Mouse (Mus musculus): Measurements from ENCODE around the gene Mvb12b.

The Mvb12b gene

DNA sequence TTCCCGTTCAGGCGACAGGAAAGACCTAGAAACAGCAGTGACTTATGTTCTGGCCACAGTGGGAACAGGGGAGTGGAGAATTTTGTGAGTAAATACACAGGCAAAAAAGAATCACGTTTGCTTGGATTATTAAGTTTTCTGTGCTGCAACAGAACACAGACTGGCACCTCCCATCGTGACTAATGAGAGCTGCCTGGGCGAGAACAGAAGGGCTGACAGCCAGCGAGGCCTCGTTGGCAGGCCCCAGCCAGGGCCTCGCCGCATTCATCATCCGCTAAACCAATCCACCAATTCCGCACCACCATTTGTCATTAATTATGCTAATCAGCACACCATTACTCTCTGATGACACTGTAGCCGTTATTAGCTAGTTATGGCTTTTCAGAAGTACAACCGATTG lies 102.2 kb downstream of the Mvb12b start:
- DNase-seq (ENCODE audit: extremely low spot score, low spot score), result no peak

DNA sequence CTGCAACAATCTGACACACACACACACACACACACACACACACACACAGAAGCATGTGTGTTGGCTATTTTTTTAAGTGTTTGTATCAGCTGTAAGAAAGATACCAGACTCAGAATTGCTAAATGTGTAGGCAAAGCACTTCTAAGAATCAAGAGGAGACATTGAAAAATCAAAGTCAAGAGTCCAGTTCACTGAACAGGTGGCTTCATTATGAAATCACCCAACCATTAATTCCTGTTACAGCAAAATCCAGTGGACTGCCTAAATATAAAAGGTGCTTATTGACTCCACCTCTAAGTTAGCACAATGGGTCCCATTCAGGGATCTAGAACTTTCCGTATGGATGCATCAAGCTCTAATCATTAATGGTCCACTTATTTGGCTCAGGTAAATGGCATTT lies 103.0 kb downstream of the Mvb12b start:
- DNase-seq (ENCODE audit: extremely low spot score, low spot score), result no peak

DNA sequence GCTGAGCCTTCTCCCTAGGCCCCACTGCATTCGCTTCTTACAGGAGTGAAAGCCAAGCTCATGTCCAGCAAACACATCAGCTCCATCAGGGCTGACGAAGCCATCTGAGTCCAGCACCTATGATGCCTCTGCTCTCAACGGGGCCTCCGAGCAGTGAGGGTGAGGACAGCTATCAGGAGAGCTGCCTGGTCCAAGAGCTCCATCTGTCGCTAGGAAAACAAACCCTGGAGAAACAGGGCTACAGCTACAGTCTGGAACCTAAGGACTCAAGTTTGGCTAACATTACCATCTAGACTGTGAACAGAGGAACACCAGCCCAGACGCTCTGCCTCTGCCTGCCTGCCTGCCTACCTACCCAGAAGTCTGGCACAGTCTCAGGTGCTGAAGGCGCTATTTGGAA lies 104.3 kb downstream of the Mvb12b start:
- no peak for DNase-seq (ENCODE audit: extremely low spot score, low spot score)

DNA sequence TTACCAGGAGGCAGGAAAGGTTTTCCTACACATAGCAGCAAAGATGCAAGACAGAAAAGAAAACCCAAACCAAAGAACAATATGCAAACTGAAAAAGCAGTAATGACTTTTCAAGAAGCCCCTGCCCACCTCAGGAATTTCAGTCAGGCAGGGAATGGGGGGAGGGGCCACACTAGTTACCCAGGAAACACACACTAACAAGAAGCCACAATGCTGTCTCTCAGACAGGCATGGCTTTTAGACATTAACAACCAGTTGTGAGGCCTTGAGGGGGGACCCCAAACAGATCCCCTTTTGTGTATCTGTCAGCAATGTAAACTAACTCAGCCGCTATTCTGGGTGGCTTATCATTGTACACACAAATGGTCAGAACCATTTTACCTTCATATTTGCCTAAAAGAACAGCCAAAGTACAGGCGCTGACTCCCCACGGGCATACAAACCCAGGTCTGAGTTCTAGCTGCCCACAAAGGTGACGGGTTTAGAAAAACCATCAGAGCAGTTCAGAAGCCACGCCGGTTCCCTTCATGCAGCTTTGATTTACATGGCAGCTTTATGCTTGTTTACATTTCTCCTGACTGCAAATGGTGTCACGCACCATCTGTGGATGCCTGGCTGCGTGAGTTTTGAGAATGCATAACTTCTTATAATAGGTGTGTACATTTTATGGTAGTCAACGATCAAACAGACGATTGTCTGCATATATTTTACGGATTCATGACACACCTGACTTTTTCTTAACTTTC lies 105.9 kb downstream of the Mvb12b start:
- DNase-seq (ENCODE audit: extremely low spot score, low spot score), result peak; percentile 67

DNA sequence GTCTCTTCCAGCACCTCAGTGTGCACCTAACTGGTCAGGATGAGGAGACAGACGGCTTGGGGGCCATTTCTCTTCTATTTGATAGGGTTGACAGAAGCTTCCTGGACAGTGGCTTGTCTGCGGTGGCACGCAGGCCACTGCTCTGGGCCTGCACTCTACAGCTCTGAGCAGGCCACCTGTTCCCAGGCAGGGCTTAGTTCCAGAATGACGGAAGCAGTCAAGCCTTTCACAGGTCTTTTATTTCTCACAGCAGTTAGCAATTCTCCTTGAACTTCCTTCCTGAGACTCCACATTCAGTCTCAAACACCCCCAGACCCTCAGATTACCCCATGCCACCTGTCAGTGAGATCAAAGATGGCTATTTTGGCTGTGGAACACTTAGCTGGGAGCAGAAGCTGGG lies 109.3 kb downstream of the Mvb12b start:
- no peak for DNase-seq (ENCODE audit: extremely low spot score, low spot score)

DNA sequence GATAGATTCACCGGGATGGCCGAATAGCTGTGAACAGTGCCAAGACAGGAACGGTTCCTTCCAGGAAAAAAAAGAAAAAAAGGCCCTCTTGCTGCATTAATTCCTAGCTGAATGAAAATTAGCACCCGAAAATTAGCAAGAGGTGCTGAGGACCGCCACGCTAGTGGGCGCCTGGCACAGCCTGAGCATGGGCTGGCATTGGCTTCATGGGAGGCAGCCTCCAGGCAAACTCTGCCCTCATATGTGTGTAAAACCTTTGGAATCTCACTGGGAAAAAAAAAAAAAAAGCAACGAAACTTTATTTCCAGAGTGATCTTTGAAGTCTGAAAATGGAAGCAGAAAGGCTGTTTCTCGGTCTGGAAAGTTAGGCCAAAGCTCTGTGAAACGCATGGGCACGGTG lies 110.7 kb downstream of the Mvb12b start:
- DNase-seq (ENCODE audit: extremely low spot score, low spot score), result no peak

DNA sequence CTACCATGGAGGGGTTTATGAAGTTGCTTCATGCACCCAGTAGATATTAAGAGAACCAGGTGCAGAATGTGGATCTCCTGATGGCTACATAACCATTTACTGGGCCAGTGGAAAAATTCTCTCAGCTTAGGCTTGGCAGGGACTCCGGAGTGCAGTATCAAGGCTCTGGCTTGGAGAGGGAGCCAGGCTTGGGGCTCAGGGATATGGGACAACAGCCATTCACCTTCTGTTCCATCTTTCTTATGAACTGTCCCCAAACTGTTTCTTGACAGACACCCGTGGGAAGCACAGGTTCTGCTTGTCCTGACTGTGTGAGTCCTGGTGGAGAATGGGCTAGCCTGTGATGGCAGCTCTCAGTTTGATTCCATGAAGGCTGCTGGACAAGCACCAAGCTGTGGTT lies 112.9 kb downstream of the Mvb12b start:
- no peak for DNase-seq (ENCODE audit: extremely low spot score, low spot score)

DNA sequence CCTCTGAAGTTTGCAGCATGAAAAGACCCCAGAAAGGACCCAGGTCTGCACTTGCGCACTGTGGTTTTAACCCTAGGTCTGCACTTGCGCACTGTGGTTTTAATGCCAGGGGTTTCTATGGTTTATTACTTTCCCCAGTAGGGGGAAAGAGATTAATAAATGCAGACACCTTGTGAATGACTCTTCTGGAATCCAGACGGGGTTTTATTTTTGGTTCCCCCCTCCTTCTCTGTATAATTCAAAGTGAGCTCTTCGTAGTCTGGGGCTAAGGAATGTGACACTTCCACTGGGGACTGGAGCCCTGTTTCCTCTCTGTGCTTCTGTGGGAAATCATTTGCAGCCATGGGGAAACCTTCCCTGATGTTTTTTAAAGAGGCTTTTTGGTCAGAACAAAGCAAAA lies 113.6 kb downstream of the Mvb12b start:
- no peak for DNase-seq (ENCODE audit: extremely low spot score, low spot score)

DNA sequence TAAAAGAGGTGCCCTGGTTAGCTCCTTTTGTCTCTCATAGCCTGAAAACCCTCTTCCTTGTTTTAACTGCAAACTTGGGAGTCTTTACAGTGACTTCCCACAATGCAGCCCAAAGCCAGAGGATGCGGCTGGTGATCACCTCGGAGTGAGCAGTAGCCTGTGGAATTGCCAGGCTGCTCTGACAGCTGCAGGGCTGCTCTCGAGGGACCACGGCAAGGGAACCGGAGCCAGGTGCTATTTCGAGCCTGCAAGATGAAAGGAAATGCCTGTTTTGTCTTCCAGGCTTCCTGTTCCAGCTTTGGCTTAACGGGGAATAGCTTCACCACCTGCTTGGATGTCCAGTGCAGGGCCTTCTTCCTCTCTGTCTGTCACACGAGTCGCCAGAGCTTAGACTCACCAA lies 115.3 kb downstream of the Mvb12b start:
- peak; percentile 24 for DNase-seq (ENCODE audit: extremely low spot score, low spot score)

DNA sequence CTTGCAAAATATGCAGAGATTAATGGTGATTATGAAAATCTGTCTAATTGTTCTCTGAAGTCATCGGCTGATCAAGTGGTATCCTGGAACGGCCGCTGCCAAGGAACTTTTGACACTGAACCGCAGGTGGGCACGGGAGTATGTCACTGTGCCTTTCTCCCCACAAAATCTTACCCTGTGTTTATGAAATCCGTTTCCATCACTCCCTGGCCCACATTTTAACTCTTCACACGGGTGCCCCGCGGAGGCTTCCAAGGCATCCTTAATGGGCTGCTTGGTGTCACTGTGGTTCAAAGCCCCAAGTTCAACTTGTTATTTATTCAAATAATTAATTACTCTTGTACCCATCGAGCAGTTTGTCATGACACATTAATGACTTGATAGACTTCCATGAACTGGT lies 116.4 kb downstream of the Mvb12b start:
- DNase-seq (ENCODE audit: extremely low spot score, low spot score), result no peak

DNA sequence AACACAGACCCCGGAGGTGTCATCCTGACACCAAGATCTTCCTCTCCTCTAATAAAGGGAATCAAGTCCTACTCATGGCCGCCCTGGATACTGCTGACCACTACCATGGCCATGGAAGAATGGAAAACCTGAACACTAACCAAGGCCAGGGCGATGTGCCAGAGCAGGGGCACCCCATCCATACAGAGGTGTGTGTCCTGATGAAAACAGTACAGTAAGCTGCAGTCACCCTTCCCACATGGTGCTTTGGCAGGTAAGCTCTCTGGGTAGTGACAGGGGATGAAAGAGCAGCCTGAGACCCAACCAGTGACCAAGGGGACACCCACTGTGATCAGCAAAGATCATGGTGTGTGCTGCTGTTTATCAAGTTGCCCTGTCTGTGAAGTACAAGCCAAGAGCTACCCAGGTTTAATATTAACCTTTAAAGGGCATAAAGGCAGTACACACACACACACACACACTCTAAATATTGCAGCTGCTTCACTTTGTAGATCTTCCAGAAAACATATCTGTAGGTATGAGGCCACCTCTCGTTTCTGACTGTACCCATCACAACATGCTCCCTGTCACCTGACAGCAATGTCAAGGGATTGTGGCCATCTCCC lies 117.1 kb downstream of the Mvb12b start:
- DNase-seq (ENCODE audit: extremely low spot score, low spot score), result no peak

DNA sequence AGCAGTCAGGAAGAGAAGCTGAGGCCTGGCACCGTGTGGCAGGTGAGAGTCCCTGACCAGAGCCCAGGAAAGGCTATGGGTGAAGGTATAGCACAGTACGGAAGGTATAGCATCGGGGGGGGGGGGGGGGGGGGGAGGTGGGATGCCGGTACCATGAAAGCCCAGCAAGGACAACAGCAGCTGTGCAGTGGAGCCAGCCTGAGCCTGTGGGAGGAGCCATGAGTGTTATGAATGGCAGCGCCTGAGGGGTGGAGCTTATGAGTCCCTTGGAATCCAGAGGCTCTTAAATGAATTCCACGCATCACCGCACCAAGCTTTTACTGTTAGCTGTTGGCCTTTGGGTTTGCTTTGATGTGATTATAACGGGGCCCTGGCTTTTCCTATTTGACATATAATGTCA lies 123.3 kb downstream of the Mvb12b start:
- no peak for DNase-seq (ENCODE audit: extremely low spot score, low spot score)

DNA sequence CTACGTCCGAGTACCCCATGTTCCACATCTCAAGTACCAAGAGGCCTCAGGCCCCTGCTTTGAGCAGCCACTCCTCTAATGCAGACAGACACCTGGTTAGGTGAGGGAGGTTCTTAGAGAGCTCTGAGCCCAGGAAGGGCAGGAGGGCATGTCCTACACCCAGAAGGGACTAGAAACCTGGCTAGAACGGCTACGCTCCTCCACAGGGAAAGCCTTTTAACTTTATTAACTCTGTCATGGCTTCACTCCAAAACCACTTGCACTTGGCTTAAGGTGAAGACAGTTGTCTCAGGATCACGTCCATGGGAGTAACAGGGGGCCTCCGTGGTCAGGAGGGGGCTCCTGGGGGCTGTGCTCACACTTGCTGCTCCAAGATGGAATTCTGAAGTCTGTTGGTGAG lies 125.5 kb downstream of the Mvb12b start:
- DNase-seq (ENCODE audit: extremely low spot score, low spot score), result no peak

DNA sequence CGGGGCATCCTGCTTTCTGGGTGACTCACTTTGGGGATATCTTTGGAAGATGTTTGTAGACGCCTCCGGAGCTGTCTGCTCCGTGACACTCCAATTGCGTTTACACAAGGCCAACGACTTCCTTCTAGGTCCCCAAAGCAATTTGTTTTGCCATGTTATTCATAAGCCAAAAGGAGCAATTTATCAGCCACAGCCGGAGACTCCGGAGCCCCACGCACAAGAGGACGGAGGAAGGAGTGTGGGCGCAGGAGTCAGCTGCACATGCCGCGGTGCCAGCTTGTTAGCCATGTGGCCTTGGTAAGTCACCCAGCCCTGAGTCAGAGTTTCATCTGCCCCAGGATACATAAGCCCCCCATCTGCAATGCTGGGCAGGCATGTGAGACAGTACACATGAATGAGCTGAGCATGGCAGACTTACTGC lies 127.2 kb downstream of the Mvb12b start:
- DNase-seq (ENCODE audit: extremely low spot score, low spot score), result no peak

DNA sequence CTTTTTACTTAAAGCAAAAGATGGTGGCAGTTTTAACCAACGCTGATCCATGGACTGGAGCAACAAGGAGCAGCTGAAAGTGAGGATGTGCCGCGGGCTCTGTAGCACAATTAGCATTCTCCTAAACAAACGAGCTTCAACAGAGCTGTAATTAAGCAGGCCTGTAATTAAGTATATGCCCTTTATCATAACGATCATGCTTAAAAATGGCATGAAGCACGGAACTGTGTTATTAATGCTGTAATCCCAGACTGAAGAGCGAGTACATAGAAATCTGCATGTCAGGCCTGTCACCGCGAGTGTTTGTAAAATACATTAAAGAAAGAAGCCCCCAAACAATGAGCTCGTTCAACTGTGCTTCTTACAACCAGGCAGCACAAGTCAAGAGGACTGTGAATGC lies 128.3 kb downstream of the Mvb12b start:
- no peak for DNase-seq (ENCODE audit: extremely low spot score, low spot score)

DNA sequence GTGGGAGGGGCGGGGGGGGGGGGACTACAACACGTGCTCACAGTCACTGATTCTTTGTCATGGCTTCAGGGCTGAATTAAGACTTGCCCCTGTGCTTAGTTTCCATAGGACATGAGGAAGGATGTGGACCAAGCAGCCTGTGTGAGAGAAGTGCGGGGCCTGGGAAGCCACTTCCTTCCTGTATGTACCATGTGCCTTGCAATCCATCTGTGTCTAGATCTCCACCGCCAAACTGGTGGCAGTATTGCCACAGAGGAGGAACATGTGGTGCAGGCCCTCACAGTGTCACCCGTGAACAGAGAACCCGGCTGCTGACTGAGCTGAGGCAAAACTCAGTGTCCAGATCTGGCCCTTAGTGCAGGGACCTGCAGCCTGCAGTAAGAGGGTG lies 132.1 kb downstream of the Mvb12b start:
- DNase-seq (ENCODE audit: extremely low spot score, low spot score), result no peak

DNA sequence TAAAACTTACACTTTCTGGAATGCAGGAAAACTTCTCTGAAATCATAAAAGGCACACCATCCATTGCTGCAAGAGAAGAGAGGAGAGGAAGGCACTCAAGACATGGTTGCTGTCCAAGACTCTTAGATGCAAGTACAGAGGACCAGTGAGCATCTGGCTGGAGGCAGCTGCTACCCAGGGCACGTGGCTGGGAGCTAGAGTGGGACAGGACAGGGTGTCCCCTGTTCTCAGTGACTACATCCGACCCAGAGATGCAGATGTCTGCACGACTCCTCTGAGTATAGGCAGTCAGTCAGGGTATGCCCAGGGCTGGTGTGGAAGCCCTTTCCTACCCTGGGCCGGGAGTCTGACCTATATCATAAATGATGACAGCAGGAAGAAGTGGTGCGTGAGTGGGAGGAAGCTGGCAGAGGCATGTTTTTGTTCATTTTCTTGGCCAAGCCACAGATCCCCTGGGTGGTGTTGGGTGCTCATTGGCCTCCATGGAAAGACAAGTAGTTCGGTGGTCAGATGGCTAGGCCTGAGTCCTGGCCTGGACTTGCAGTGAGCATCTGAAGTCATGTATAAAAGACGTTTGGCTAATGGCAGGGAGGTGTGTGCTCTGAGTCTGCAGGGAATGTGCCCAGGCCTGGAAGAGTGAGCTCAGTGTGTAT lies 132.6 kb downstream of the Mvb12b start:
- no peak for DNase-seq (ENCODE audit: extremely low spot score, low spot score)

DNA sequence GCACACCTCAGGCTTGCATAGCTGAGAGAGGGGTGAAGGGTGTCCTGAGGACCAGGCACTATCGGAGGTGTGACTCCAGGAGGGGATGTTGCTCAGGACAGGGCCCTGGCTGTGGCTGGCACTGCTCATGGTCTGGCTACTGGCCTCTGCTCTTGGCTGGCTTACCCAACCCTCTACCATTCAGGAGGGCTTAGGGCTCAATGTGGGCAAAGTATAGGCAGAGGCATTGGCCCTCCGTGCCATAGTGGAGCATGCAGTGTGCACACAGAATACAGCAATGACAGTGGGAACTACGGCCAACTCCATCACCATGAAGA lies 133.5 kb downstream of the Mvb12b start:
- DNase-seq (ENCODE audit: extremely low spot score, low spot score), result no peak

DNA sequence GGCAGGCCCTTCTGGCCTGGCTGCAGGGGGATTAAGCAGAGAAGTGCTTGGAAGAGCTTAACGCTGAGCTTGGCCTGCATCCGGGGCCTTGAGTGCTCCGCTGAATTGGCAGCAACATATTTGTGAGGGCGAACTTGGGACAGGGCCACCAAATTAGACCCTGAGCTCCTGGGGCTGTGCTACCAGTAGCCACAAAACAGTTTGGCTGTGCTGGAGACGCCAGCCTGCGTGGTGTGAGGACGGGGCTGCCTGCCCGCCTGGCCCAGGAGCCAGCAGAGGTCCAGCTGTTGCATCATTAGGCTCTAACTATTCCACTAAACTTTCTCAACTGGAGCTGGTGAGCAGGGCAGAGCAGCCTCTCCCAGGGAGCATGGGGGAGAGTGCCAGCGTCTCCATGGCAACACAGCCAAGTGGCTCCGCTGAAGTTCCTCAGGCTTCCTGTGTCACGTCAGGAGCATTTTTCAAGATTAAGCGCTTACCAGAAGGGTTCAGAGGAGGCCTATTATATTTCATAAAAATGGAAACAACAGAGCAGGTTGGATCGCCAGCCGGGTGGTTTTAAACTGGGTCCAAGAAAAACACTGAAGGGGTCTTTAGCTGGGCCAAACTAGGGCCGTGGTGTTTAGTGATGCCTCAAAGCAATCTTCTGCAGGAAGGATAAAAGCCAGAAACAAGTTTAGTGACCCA lies 134.0 kb downstream of the Mvb12b start:
- peak; percentile 63 for DNase-seq (ENCODE audit: extremely low spot score, low spot score)

DNA sequence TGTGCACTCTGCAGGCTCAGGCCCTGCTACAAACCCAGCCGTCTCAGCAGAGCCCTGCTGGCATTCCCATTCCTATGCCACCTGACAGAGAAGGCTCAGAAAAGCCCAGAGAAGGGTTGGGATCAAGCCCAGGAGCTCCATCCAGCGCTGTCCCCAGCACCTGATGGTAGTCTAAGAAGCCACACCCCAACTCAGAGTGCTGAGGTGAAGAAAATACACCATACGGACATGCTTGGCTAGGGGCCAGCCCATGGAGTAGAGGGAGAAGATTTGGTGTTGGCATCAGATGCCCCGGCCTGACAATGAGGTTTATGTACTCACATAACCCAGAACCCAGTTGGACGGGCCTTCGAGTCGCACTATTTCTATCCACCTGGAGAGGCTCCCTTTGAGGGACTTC lies 137.1 kb downstream of the Mvb12b start:
- no peak for DNase-seq (ENCODE audit: extremely low spot score, low spot score)

DNA sequence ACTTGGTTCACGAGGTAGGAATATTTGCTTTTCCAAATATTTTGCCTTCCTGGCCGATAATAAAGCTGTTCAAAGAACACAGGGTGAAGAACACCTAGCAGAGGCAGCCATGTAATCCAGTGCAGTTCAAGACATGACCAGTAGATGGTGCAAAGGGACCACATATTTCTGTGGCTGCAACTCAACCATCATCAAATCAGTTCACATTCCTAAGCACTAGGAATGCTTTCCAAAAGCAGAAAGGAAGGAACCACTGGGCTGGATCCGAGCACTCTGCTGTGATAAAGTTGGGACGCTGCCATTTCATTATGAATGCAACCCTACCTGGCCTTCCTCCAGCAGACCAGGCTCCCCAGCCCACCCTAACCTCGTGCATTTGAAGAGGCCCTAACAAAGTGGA lies 141.3 kb downstream of the Mvb12b start:
- peak; percentile 79 for DNase-seq (ENCODE audit: extremely low spot score, low spot score)

DNA sequence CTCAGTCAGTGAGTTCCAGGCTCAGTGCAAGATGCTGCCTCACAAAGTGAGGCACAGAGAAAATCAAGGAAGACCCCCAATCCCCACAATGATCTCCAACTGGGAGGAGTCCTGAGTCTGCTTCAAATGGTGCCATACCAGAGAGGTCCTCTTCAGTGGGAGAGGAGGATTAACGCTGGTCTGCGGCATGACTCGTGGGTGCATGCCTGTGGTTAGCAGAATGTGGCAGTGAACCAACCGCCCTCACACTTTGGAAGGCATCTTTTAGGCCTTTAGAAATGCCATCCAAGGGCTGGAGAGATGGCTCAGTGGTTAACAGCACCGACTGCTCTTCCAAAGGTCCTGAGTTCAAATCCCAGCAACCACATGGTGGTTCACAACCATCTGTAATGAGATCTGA lies 142.0 kb downstream of the Mvb12b start:
- no peak for DNase-seq (ENCODE audit: extremely low spot score, low spot score)

DNA sequence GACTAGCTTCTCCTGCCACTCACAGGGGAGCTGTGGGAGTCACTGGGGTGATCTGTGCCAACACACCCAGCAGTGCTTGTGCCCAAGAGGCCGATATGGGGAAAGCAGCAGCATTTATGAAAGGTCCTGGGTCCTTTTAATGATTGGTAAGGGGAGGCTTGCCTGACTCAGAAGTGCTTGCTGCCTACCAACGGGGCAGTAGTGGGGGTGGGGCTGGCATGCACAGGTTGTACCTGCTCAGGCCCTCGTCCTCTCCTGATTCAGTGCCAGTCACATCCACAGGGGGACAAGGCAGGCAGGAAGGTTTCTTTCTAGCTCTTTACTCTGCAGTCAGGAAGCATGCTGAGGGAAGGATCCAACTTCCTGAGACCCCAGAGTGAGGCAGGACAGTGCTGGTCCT lies 150.6 kb downstream of the Mvb12b start:
- no peak for DNase-seq (ENCODE audit: extremely low spot score, low spot score)
